Mouse (Mus musculus): ENCODE measurements at regions not wholly inside any gene's neighbourhood (a gene's known extent, or its start where the extent isn't known, plus 50 kb on each side); places are given as distances from the start of the nearest gene placed in this dataset.

- no peak for DNase-seq (ENCODE audit: low read depth, low spot score)
Measured at GRCm38 (mm10) chr4:70844742-70845141, 309.9 kb upstream of the Megf9 start.

- DNase-seq (ENCODE audit: low read depth, low spot score), result no peak
Measured at GRCm38 (mm10) chr4:70810956-70811316, 276.1 kb upstream of the Megf9 start.

GRCm38 (mm10) chr4:70810311-70810955 lies 275.6 kb upstream of the Megf9 start:
- no peak for DNase-seq (ENCODE audit: low read depth, low spot score)

GRCm38 (mm10) chr4:70804925-70805342 lies 270.1 kb upstream of the Megf9 start:
- no peak for DNase-seq (ENCODE audit: low read depth, low spot score)

GRCm38 (mm10) chr4:70798483-70798882 lies 263.7 kb upstream of the Megf9 start:
- no peak for DNase-seq (ENCODE audit: low read depth, low spot score)

- DNase-seq (ENCODE audit: low read depth, low spot score), result no peak
Measured at GRCm38 (mm10) chr4:70797935-70798334, 263.1 kb upstream of the Megf9 start.

- DNase-seq (ENCODE audit: low read depth, low spot score), result no peak
Measured at GRCm38 (mm10) chr4:70783487-70783886, 248.7 kb upstream of the Megf9 start.

GRCm38 (mm10) chr4:70781591-70781990 lies 246.8 kb upstream of the Megf9 start:
- DNase-seq (ENCODE audit: low read depth, low spot score), result no peak

GRCm38 (mm10) chr4:70776273-70776672 lies 241.5 kb upstream of the Megf9 start:
- no peak for DNase-seq (ENCODE audit: low read depth, low spot score)

GRCm38 (mm10) chr4:70743425-70743824 lies 208.6 kb upstream of the Megf9 start:
- no peak for DNase-seq (ENCODE audit: low read depth, low spot score)

- no peak for DNase-seq (ENCODE audit: low read depth, low spot score)
Measured at GRCm38 (mm10) chr4:70742002-70742401, 207.2 kb upstream of the Megf9 start.

GRCm38 (mm10) chr4:70741121-70741520 lies 206.3 kb upstream of the Megf9 start:
- DNase-seq (ENCODE audit: low read depth, low spot score), result no peak

- DNase-seq (ENCODE audit: low read depth, low spot score), result no peak
Measured at GRCm38 (mm10) chr4:70709126-70709689, 174.4 kb upstream of the Megf9 start.

GRCm38 (mm10) chr4:70705128-70705752 lies 170.4 kb upstream of the Megf9 start:
- no peak for DNase-seq (ENCODE audit: low read depth, low spot score)

- no peak for DNase-seq (ENCODE audit: low read depth, low spot score)
Measured at GRCm38 (mm10) chr4:70700894-70701293, 166.1 kb upstream of the Megf9 start.

- no peak for DNase-seq (ENCODE audit: low read depth, low spot score)
Measured at GRCm38 (mm10) chr4:70664181-70664580, 129.4 kb upstream of the Megf9 start.

GRCm38 (mm10) chr4:70621431-70621837 lies 86.6 kb upstream of the Megf9 start:
- peak; percentile 4 for DNase-seq (ENCODE audit: low read depth, low spot score)

GRCm38 (mm10) chr4:70619636-70620287 lies 85.0 kb upstream of the Megf9 start:
- DNase-seq (ENCODE audit: low read depth, low spot score), result no peak

- DNase-seq (ENCODE audit: low read depth, low spot score), result no peak
Measured at GRCm38 (mm10) chr4:70615794-70616193, 81.0 kb upstream of the Megf9 start.

GRCm38 (mm10) chr4:70614411-70614810 lies 79.6 kb upstream of the Megf9 start:
- no peak for DNase-seq (ENCODE audit: low read depth, low spot score)

GRCm38 (mm10) chr4:70603209-70603852 lies 68.5 kb upstream of the Megf9 start:
- no peak for DNase-seq (ENCODE audit: low read depth, low spot score)

- DNase-seq (ENCODE audit: low read depth, low spot score), result peak; percentile 6
Measured at GRCm38 (mm10) chr4:70601301-70601700, 66.5 kb upstream of the Megf9 start.

All from retina, adult 2 months (tissue).